Mouse (Mus musculus) kidney, embryonic 15.5 days (tissue): Measurements from ENCODE around the gene Dpp7. TPM values are rescaled to one million over a fixed set of nuclear protein-coding genes. Genes with fewer than 3 reads are reported as not detected.

Source experiments
- ATAC-seq: fragments of 200-750 bp; cut with Nextera tagmentation; replicated peaks from 2 replicates; pipeline ENCODE4 v1.8.0; 2017; ENCODE audit warnings: moderate TSS enrichment; ENCODE audit not compliant: low FRiP score
- H3K27ac ChIP-seq: fragments of 300-500 bp; sonication (generic); 2 replicates; pipeline ENCODE4 v1.5.1; 2015; ENCODE audit warnings: mild to moderate bottlenecking, inconsistent platforms
- H3K27me3 ChIP-seq: fragments of 300-500 bp; sonication (generic); 2 replicates; pipeline ENCODE4 v1.6.1; 2015; ENCODE audit warnings: inconsistent platforms
- H3K36me3 ChIP-seq: fragments of 300-500 bp; sonication (generic); 2 replicates; pipeline ENCODE4 v1.6.1; 2015; ENCODE audit warnings: inconsistent platforms
- H3K4me1 ChIP-seq: fragments of 300-500 bp; sonication (generic); 2 replicates; pipeline ENCODE4 v1.6.1; 2015; ENCODE audit warnings: inconsistent platforms
- H3K4me2 ChIP-seq: fragments of 300-500 bp; sonication (generic); 2 replicates; pipeline ENCODE4 v1.6.1; 2015; ENCODE audit warnings: moderate library complexity, mild to moderate bottlenecking, inconsistent platforms
- H3K4me3 ChIP-seq: fragments of 300-500 bp; sonication (generic); replicated peaks from 2 replicates; pipeline ENCODE4 v1.5.1; 2015; ENCODE audit warnings: mild to moderate bottlenecking, inconsistent platforms
- H3K9ac ChIP-seq: fragments of 300-500 bp; sonication (generic); 2 replicates; pipeline ENCODE4 v1.6.1; 2015; ENCODE audit warnings: mild to moderate bottlenecking, inconsistent platforms
- H3K9me3 ChIP-seq: fragments of 300-500 bp; sonication (generic); replicated peaks from 2 replicates; pipeline ENCODE4 v1.6.1; 2016; ENCODE audit warnings: inconsistent platforms
- WGBS: fragments of 180-500 bp; shearing (Covaris S2); methylation state at CpG from one replicate; pipeline ENCODE4 v1.1.7; 2015; ENCODE audit warnings: mixed read lengths; 5-methylcytosine and 5-hydroxymethylcytosine counted together
- polyA plus RNA-seq: library from polyadenylated mRNA; unstranded; fragments of >200 nt; fragmentation: Nextera tagmentation; extraction: Ambion mirVana; gene quantifications from 2 replicates; pipeline ENCODE4 v1.2.1, GENCODE M21; 2015

Dpp7 gene
- polyA plus RNA-seq: 23.4 TPM in 2 replicates

GRCm38 (mm10) chr2:25356208-25357079 lies at the start of gene Dpp7:
TSS of gene Dpp7 (minus strand) at chr2:25356359.
- ATAC-seq: peak; percentile 82
- WGBS: 2% methylated on average over 13 of the region's 13 CpGs
- H3K27ac ChIP-seq: no peak within 1 kb of the TSS
- H3K36me3 ChIP-seq: peaks cover 19% of the 10 kb centered on the region
- H3K27me3 ChIP-seq: no peaks in the 10 kb centered on the region
- H3K4me1 ChIP-seq: peaks cover 24% of the 10 kb centered on the region
- H3K4me3 ChIP-seq: peak within 1 kb of the TSS; percentile 61
- peak within 1 kb of the TSS; percentile 92 for H3K4me2 ChIP-seq
- H3K9ac ChIP-seq: peak within 1 kb of the TSS; percentile 51
- no peaks in the 10 kb centered on the region for H3K9me3 ChIP-seq

- peaks cover 4% of the 10 kb centered on the region; the same call in 1 of the 2 replicates for H3K36me3 ChIP-seq
- peaks cover 54% of the 10 kb centered on the region for H3K27me3 ChIP-seq
- H3K4me3 ChIP-seq: peak overlapping the region; percentile 76; the same call in 1 of the 2 replicates
- no peak overlapping the region for H3K27ac ChIP-seq
- no peak for ATAC-seq
- H3K9me3 ChIP-seq: no peaks in the 10 kb centered on the region
- H3K4me2 ChIP-seq: peak overlapping the region; percentile 94
- no peak overlapping the region for H3K9ac ChIP-seq
- peaks cover 16% of the 10 kb centered on the region for H3K4me1 ChIP-seq
- WGBS: 77% methylated on average over 4 of the region's 4 CpGs
Measured at GRCm38 (mm10) chr2:25403994-25404393, 47.8 kb upstream of the Dpp7 start.

- peak; percentile 50 for ATAC-seq
- peak overlapping the region; percentile 76 for H3K4me3 ChIP-seq
- no peak overlapping the region for H3K27ac ChIP-seq
- H3K4me2 ChIP-seq: peak overlapping the region; percentile 94
- no peaks in the 10 kb centered on the region for H3K9me3 ChIP-seq
- H3K36me3 ChIP-seq: no peaks in the 10 kb centered on the region
- WGBS: under 1% methylated on average over 54 of the region's 54 CpGs
- H3K9ac ChIP-seq: peak overlapping the region; percentile 73
- H3K4me1 ChIP-seq: peaks cover 16% of the 10 kb centered on the region
- H3K27me3 ChIP-seq: peaks cover 63% of the 10 kb centered on the region
Measured at GRCm38 (mm10) chr2:25402972-25403601, 46.9 kb upstream of the Dpp7 start.

GRCm38 (mm10) chr2:25402377-25402971 lies 46.3 kb upstream of the Dpp7 start:
- Histone ChIP-seq H3K9me3 (no peaks in the 10 kb centered on the region), H3K27ac (no peak overlapping the region), H3K4me1 (peaks cover 16% of the 10 kb centered on the region), H3K36me3 (no peaks in the 10 kb centered on the region), H3K9ac (no peak overlapping the region; the same call in 1 of the 2 replicates), H3K4me3 (peak overlapping the region; percentile 76), H3K27me3 (peaks cover 69% of the 10 kb centered on the region), H3K4me2 (peak overlapping the region; percentile 94)
- 1% methylated on average over 13 of the region's 13 CpGs for WGBS
- ATAC-seq: no peak; the same call in 1 of the 2 replicates

- no peaks in the 10 kb centered on the region for H3K9me3 ChIP-seq
- no peak overlapping the region for H3K27ac ChIP-seq
- peaks cover 30% of the 10 kb centered on the region for H3K4me1 ChIP-seq
- no peak overlapping the region for H3K9ac ChIP-seq
- no peaks in the 10 kb centered on the region for H3K36me3 ChIP-seq
- peak overlapping the region; percentile 15; the same call in 1 of the 2 replicates for H3K4me3 ChIP-seq
- no peak for ATAC-seq
- peaks cover 86% of the 10 kb centered on the region for H3K27me3 ChIP-seq
- 2% methylated on average over 17 of the region's 17 CpGs for WGBS
- H3K4me2 ChIP-seq: peak overlapping the region; percentile 52
Measured at GRCm38 (mm10) chr2:25400764-25401163, 44.6 kb upstream of the Dpp7 start.

- Histone ChIP-seq H3K4me3 (peak overlapping the region; percentile 15; the same call in 1 of the 2 replicates), H3K4me1 (peaks cover 35% of the 10 kb centered on the region), H3K9me3 (no peaks in the 10 kb centered on the region), H3K27ac (no peak overlapping the region), H3K9ac (no peak overlapping the region), H3K36me3 (no peaks in the 10 kb centered on the region), H3K4me2 (peak overlapping the region; percentile 52), H3K27me3 (peaks cover 91% of the 10 kb centered on the region)
- ATAC-seq: no peak
- WGBS: 18% methylated on average over 16 of the region's 16 CpGs
Measured at GRCm38 (mm10) chr2:25400291-25400690, 44.1 kb upstream of the Dpp7 start.

GRCm38 (mm10) chr2:25399051-25399450 lies 42.9 kb upstream of the Dpp7 start, which contains the start of gene Npdc1:
TSS of gene Npdc1 (plus strand) at chr2:25399351.
- peaks cover 96% of the 10 kb centered on the region for H3K27me3 ChIP-seq
- H3K36me3 ChIP-seq: no peaks in the 10 kb centered on the region
- no peak within 1 kb of the TSS for H3K9ac ChIP-seq
- 71% methylated on average over 8 of the region's 8 CpGs for WGBS
- H3K27ac ChIP-seq: no peak within 1 kb of the TSS
- H3K4me3 ChIP-seq: no peak within 1 kb of the TSS
- H3K4me2 ChIP-seq: no peak within 1 kb of the TSS
- ATAC-seq: no peak
- no peaks in the 10 kb centered on the region for H3K9me3 ChIP-seq
- peaks cover 48% of the 10 kb centered on the region for H3K4me1 ChIP-seq

- ATAC-seq: no peak
- Histone ChIP-seq H3K4me2 (no peak overlapping the region), H3K27ac (no peak overlapping the region), H3K4me1 (peaks cover 43% of the 10 kb centered on the region), H3K4me3 (no peak overlapping the region), H3K9ac (no peak overlapping the region), H3K36me3 (no peaks in the 10 kb centered on the region), H3K27me3 (peaks cover 89% of the 10 kb centered on the region), H3K9me3 (no peaks in the 10 kb centered on the region)
- WGBS: 94% methylated on average over 7 of the region's 7 CpGs
Measured at GRCm38 (mm10) chr2:25398065-25398464, 41.9 kb upstream of the Dpp7 start.

- no peak overlapping the region for H3K27ac ChIP-seq
- H3K4me2 ChIP-seq: peak overlapping the region; percentile 90; the same call in 1 of the 2 replicates
- no peak overlapping the region; the same call in 1 of the 2 replicates for H3K4me3 ChIP-seq
- H3K36me3 ChIP-seq: no peaks in the 10 kb centered on the region
- peaks cover 37% of the 10 kb centered on the region for H3K4me1 ChIP-seq
- no peak overlapping the region for H3K9ac ChIP-seq
- no peaks in the 10 kb centered on the region for H3K9me3 ChIP-seq
- ATAC-seq: no peak
- WGBS: 39% methylated on average over 1 of the region's 1 CpGs
- H3K27me3 ChIP-seq: peaks cover 79% of the 10 kb centered on the region
Measured at GRCm38 (mm10) chr2:25397010-25397409, 40.9 kb upstream of the Dpp7 start.

- Histone ChIP-seq H3K9ac (no peak overlapping the region), H3K27ac (no peak overlapping the region), H3K4me3 (peak overlapping the region; percentile 50), H3K27me3 (peaks cover 75% of the 10 kb centered on the region), H3K4me1 (peaks cover 37% of the 10 kb centered on the region), H3K36me3 (no peaks in the 10 kb centered on the region), H3K9me3 (no peaks in the 10 kb centered on the region), H3K4me2 (peak overlapping the region; percentile 90)
- WGBS: 36% methylated on average over 3 of the region's 3 CpGs
- ATAC-seq: no peak
Measured at GRCm38 (mm10) chr2:25396597-25396983, 40.4 kb upstream of the Dpp7 start.

- Histone ChIP-seq H3K4me1 (peaks cover 37% of the 10 kb centered on the region), H3K27ac (no peak within 1 kb of the TSS), H3K27me3 (peaks cover 69% of the 10 kb centered on the region), H3K4me3 (peak within 1 kb of the TSS; percentile 50), H3K4me2 (peak within 1 kb of the TSS; percentile 90), H3K9me3 (no peaks in the 10 kb centered on the region), H3K36me3 (no peaks in the 10 kb centered on the region), H3K9ac (peak within 1 kb of the TSS; percentile 24)
- 3% methylated on average over 57 of the region's 57 CpGs for WGBS
- peak; percentile 55 for ATAC-seq
Measured at GRCm38 (mm10) chr2:25395721-25396596, 39.8 kb upstream of the Dpp7 start, which contains the start of gene Entpd2. TSS of gene Entpd2 (plus strand) at chr2:25395874.
